Mouse (Mus musculus): ENCODE data around the gene Ehd4. TPM values are rescaled to one million over a fixed set of nuclear protein-coding genes. Genes with fewer than 3 reads are reported as not detected.

Ehd4 gene
- total RNA-seq, 1 experiment from 2014 or later, result 48.9 TPM

GRCm38 (mm10) chr2:120069466-120069990 lies 84.9 kb downstream of the Ehd4 start:
- DNase-seq, result no peak

GRCm38 (mm10) chr2:120068555-120069465 lies 85.6 kb downstream of the Ehd4 start:
- DNase-seq, result peak; percentile 45

- DNase-seq, result no peak
Observed at GRCm38 (mm10) chr2:120066224-120066623, 88.2 kb downstream of the Ehd4 start.

- DNase-seq, result no peak
Observed at GRCm38 (mm10) chr2:120065243-120065642, 89.2 kb downstream of the Ehd4 start.

GRCm38 (mm10) chr2:120064639-120065038 lies 89.8 kb downstream of the Ehd4 start:
- no peak for DNase-seq

- DNase-seq, result no peak
Observed at GRCm38 (mm10) chr2:120062248-120062647, 92.2 kb downstream of the Ehd4 start.

GRCm38 (mm10) chr2:120060651-120061050 lies 93.8 kb downstream of the Ehd4 start:
- no peak for DNase-seq

- no peak for DNase-seq
Observed at GRCm38 (mm10) chr2:120060190-120060589, 94.2 kb downstream of the Ehd4 start.

- DNase-seq, result no peak
Observed at GRCm38 (mm10) chr2:120059466-120059865, 94.9 kb downstream of the Ehd4 start.

- no peak for DNase-seq
Observed at GRCm38 (mm10) chr2:120058818-120059217, 95.6 kb downstream of the Ehd4 start.

GRCm38 (mm10) chr2:120055923-120056322 lies 98.5 kb downstream of the Ehd4 start:
- DNase-seq, result no peak

- DNase-seq, result peak; percentile 49
Observed at GRCm38 (mm10) chr2:120054771-120055552, 99.4 kb downstream of the Ehd4 start.

GRCm38 (mm10) chr2:120051405-120051804 lies 103.0 kb downstream of the Ehd4 start:
- DNase-seq, result no peak

- DNase-seq, result peak; percentile 59
Observed at GRCm38 (mm10) chr2:120049632-120050274, 104.7 kb downstream of the Ehd4 start.

- DNase-seq, result no peak
Observed at GRCm38 (mm10) chr2:120048173-120048572, 106.2 kb downstream of the Ehd4 start.

GRCm38 (mm10) chr2:120046486-120047310 lies 107.7 kb downstream of the Ehd4 start:
- no peak for DNase-seq

GRCm38 (mm10) chr2:120044676-120045075 lies 109.7 kb downstream of the Ehd4 start:
- DNase-seq, result no peak

- no peak for DNase-seq
Observed at GRCm38 (mm10) chr2:120044101-120044603, 110.3 kb downstream of the Ehd4 start.

GRCm38 (mm10) chr2:120040991-120041390 lies 113.4 kb downstream of the Ehd4 start:
- no peak for DNase-seq

Data from adrenal gland, postnatal 25 days (tissue).